Mouse (Mus musculus) cerebellum, postnatal 10 days (tissue): ENCODE results near the gene Hs6st3.
"Not testable (repeated sequence)": the region's sequence is repeated elsewhere in the genome, so short reads cannot be mapped to it uniquely, and the experiment has no call there.

Experiments used
- DNase-seq, 2 experiments: peaks; one replicate each; pipeline ENCODE4 v3.0.0; 2021; ENCODE audit warnings: mixed read lengths in 2 of 2

Hs6st3 gene

GRCm38 (mm10) chr14:119250353-119250752, 112.2 kb downstream of the Hs6st3 start:
- no peak for DNase-seq

DNA sequence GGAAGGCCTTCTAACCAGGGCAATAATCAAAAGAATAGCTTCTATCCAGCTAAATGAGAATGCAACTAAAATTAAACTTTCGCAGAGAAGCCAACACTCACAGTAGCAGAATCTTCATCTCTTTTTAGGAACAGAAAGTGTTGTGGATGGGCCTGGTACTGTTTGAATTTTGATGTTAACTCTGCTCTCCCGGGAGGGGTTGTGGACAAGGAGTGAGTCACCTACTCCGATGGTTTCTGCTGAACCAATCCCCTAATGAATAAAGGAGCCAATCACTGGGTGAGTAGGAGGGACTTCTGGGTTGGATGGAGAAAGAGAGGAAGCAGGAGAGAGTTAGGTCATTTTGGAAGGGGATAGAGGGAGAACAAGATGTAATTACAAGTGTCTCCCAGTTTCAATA, 117.3 kb downstream of the Hs6st3 start:
- no peak for DNase-seq

GRCm38 (mm10) chr14:119257072-119257471, 118.9 kb downstream of the Hs6st3 start:
- DNase-seq: peak; percentile 94

- DNase-seq: no peak
Measured at GRCm38 (mm10) chr14:119260176-119260962, 122.2 kb downstream of the Hs6st3 start.

- no peak for DNase-seq
Measured at GRCm38 (mm10) chr14:119266334-119266733, 128.2 kb downstream of the Hs6st3 start.

DNA sequence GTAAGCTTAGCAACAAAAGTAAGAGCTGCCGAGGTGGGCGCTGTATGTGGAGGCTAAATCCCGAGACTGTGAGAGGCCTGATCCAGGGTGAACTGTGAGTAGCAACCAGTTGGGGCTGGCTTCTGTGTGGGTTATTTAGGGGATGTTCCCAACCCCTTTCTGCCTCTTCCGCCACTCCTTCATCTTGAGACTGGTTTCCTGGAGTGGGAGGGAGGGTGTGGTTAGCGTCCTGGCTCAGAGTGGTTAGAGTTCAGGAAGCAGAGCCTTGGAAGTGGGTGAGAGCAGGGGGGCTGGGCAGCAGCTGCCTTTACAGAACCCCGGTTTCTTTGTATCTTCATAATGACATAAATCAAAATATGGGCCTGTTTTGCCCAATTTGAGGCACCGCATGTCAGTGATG, 134.9 kb downstream of the Hs6st3 start:
- DNase-seq: no peak

DNA sequence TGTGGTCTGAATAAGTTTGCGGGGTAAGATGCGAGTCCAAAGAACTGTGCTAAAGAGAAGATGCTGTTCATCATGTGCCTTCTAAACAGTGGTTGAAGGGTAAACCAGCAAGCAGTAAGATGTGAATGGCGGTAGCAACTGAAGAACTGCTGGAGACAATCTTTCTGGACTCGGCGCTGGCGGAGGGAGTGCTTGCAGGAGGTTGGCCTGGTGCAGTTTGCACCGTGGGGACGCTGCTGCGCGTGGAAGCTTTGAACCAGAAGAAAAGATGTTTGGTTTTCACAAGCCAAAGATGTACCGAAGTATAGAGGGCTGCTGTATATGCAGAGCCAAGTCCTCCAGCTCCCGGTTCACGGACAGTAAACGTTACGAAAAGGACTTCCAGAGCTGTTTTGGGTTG, 140.0 kb downstream of the Hs6st3 start:
- not testable (repeated sequence) for DNase-seq

- DNase-seq: no peak
Measured at GRCm38 (mm10) chr14:119283951-119284350, 145.8 kb downstream of the Hs6st3 start.

DNA sequence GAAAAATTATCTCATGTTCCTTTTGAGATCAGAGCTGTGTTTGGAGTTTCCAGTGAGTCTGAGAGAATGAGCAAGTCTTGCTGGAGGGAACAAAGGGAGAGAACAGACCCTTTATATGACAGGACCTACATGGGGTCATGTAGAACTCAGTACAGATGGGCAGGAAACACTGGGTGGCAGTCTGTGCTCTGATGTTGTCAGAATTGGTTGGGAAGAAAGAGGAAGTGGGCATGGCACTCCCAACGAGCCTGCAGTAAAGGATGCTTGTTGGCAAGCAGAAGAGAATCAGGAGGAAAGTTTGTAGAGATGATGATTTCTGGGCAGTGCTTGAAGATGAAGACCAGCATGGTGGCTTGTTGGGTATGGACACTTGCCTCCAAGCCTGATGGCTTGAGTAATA, 151.5 kb downstream of the Hs6st3 start:
- no peak for DNase-seq

DNA sequence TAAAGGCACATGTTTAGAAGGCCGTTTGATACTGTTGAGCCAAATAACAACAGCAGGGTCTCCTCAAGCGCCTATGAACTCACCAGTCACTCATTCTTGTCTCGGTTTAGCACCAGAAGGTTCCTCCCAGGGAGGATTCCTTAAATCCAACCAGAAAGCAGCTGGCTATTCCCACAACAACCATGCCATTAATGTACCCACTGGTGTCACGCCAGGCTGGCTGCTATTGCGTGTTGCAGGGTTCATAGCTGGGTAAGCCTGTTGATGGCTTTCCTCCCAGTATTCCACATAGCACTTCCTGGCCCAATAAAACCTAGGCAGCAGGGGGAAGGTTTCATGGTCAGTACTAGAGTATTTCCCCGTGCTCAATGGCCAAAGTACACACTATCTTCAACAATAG, 155.9 kb downstream of the Hs6st3 start:
- peak; percentile 53 to 66 for DNase-seq

GRCm38 (mm10) chr14:119306461-119306860, 168.3 kb downstream of the Hs6st3 start:
- DNase-seq: peak; percentile 12 to 25

GRCm38 (mm10) chr14:119318379-119318778, 180.2 kb downstream of the Hs6st3 start:
- no peak for DNase-seq

GRCm38 (mm10) chr14:119347236-119347635, 209.1 kb downstream of the Hs6st3 start:
- no peak for DNase-seq

DNA sequence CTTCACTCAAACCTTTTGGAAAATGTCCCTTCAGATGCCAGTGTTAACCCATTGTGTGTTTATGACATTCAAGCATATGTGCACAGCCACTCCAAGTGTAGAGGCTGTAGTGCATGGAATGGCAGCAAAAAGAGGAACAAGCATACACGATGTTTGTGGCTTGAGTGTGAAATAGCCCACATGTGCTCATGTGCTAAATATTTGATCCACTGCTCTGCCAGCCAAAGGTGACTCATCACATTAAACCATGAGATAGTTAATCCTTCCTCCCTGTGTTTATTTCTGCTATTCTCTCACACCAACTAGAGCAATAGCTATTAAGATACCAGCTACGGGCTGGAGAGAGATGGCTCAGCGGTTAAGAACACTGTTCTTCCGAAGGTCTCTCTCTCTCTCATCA, 223.3 kb downstream of the Hs6st3 start:
- DNase-seq: no peak

- peak; percentile 40 to 51 for DNase-seq
Measured at GRCm38 (mm10) chr14:119367866-119368425, 229.8 kb downstream of the Hs6st3 start.

DNA sequence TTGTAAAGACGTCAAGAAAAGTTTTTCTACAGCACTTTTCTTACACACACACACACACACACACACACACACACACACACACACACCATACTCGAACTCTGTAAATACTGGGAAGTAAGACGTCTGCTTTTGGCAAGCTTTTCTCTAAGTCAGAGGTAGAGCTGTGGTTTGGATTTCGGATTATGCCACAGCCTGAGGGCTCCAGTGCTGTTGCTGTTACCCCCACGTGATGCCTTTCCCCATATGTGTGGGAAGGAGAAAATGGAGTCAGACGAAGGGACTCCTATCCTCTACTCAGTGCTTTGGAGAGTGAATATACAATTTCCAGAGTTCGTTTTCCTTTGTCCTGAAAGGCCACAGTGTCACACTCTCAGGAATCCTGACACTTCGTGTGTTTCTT, 231.1 kb downstream of the Hs6st3 start:
- peak; percentile 4 to 8 for DNase-seq

DNA sequence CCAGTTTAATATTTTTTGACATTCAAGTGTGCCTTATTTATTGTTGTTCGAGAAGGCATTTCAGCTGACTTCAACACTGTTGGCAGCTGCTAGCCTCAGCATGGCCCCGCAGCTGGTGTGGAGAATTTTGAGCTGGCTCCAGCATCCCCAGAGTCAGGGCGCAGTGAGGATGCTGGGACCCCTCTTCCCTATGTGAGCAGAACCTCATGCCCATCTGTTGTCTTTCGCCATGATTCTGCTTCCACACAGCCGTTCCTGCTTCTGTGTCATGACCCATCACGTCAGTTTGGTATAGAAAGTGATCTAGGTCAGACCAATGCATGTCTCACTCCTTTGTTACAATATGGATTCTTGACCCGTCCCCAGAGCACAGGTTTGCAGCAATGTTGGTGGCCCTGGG, 231.9 kb downstream of the Hs6st3 start:
- DNase-seq: peak; percentile 73 to 86

GRCm38 (mm10) chr14:119379303-119379702, 241.2 kb downstream of the Hs6st3 start:
- DNase-seq: no peak

DNA sequence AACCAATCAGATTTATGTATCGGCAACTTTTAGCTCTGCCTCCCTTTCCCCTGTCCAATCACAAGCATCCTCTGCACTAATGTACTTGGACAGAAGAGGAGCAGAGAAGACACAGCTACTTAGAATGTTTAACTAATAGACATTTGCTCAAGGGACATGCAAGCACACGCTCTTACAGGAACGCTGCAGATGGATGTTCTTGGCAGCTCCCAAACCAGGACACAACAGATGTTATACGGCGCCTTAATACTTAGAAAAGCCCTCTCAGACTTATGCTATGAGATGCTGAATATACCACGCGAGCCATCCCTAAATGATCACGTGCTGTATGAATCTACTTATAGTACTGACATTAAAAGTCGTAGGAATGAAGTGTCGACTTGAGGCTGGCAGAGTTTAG, 263.5 kb downstream of the Hs6st3 start:
- no peak for DNase-seq

DNA sequence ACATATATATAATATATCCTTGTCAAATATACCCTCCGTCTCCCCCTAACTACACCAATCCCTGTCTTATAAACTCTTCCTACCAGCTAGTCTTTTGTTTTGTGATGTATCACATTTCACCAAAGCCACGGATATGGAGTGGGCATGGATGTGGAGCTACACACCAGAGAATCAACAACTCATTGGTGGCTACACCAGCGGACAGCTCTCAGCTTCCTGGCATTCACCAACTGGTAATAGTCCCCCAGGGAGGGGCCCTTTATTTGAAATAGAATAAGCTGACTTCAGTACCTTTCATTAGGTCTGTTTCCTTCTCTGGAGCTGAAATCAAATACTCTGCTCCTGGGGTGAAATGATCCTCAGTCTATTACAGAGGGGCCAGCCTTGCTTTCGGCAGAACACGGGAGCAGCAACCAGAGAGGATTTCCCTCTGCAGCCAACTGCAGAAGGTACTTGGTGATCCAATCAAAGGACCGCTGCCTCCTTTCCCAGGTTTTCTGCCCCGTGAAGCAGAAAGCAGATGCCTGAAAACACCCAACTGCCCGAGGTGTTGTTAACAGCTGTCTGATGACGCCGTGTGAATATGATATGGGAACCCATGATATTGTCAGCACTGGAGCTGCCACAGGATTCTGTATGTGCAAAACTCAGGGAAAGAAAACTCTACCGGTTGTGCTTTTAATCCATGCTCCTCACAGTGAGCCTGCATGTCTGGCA, 271.4 kb downstream of the Hs6st3 start:
- DNase-seq: no peak

DNA sequence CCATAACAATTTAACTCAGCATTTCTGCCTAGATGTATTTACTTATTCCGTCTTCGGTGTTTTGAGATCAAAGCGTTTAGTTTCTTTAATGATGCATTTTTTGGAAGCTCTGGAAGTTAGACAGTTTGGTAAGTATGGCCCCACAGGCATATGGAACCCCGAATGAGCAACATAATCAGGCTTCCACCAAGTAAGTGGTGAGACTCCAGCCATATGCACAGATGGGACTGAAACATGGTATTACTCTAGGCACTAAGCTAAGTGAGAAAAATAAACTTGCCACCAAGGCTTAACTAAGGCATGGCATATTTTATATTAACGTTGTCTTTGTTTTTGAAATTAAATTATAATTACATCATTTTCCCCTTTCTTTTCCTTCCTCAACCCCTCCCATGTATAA, 284.8 kb downstream of the Hs6st3 start:
- no peak for DNase-seq

GRCm38 (mm10) chr14:119450471-119450870, 312.3 kb downstream of the Hs6st3 start:
- DNase-seq: peak in 1 of 2 experiments; percentile 21

GRCm38 (mm10) chr14:119451594-119451993, 313.5 kb downstream of the Hs6st3 start:
- no peak for DNase-seq

DNA sequence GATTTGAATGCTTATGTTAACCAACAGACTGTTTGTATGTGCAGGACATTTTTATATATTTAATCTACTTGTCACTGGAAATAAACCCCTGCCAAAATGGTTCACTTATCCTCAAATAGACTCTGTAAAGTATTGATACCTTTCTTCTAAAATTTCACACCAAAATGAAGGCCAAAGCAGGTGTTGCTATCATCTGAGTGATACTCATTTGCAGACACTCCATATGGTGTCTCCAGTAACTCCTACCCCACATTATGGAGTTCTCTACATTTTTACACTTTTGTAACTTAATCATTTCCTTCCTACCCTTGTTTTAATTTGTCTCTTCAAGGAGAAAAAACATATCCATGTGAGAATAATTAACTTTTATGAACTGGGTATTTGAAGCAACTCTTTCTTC, 314.2 kb downstream of the Hs6st3 start:
- DNase-seq: no peak
